Mouse (Mus musculus) E14TG2a.4 (cell line): ENCODE results near the gene Nfe2l1.

Experiments
- CTCF ChIP-seq: conservative IDR thresholded peaks from 2 replicates; pipeline ENCODE4 v1.5.1; 2014; ENCODE audit warnings: low read length
- POU5F1 ChIP-seq: IDR thresholded peaks from 2 replicates; pipeline ENCODE4 v1.6.1; 2014; ENCODE audit warnings: low read length, borderline replicate concordance

DNA sequence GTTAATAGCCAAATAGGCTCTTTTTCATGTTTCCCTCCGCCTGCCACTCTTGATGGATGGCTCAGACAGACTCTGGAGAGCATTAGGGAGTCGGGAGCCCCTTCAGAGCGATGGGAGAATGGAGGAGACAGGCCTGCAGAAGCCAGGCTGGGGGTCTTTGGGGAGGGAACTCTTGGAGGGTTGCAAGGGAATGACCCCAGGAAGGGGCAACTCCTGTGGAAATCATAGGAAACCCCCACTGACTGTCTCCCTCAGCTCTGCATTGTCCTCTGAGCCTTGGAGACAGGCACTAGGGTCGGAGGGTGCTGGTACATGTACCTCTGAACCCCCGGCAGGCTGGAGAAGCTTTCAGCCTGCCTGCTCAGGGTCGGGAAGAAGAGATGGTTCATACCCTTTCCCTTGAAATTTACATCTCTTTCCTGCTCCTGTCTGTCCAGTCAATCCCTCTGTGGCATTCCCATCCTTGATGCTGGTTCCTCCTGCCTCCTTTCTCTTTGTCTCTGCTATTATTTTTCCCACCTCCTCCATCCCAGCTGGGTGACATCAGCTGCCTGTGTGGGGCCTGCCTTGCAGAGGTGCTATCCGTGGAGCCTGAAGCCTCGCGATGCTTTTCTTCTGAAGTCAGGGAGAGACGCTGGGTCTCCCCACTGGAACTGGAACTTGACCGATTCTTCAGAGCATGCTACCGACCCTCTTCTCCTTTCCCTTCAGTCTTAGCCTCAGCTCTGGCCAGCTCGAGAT lies 46.7 kb upstream of the Nfe2l1 start:
- TF ChIP-seq CTCF (no peak), POU5F1 (no peak)
